Mouse (Mus musculus) lung, postnatal 0 days (tissue): ENCODE data around the gene Tlk1.
A peak's percentile ranks its signal among the peaks of the same experiment; 100 is the strongest.

Source experiments
- CTCF ChIP-seq: IDR thresholded peaks from 2 replicates; pipeline ENCODE4 v1.5.1; 2016; ENCODE audit warnings: antibody characterized with exemption, mild to moderate bottlenecking
- EP300 ChIP-seq: IDR thresholded peaks from 2 replicates; pipeline ENCODE4 v1.6.1; 2016; ENCODE audit warnings: antibody characterized with exemption, mild to moderate bottlenecking, control low read depth

- TF ChIP-seq CTCF, result peak; percentile 58
- TF ChIP-seq EP300, result no peak
Observed at GRCm38 (mm10) chr2:70673445-70674126, 151.9 kb downstream of the Tlk1 start.
